ENCODE assay signal across 9 mouse cellular contexts in the genomic region with DNA sequence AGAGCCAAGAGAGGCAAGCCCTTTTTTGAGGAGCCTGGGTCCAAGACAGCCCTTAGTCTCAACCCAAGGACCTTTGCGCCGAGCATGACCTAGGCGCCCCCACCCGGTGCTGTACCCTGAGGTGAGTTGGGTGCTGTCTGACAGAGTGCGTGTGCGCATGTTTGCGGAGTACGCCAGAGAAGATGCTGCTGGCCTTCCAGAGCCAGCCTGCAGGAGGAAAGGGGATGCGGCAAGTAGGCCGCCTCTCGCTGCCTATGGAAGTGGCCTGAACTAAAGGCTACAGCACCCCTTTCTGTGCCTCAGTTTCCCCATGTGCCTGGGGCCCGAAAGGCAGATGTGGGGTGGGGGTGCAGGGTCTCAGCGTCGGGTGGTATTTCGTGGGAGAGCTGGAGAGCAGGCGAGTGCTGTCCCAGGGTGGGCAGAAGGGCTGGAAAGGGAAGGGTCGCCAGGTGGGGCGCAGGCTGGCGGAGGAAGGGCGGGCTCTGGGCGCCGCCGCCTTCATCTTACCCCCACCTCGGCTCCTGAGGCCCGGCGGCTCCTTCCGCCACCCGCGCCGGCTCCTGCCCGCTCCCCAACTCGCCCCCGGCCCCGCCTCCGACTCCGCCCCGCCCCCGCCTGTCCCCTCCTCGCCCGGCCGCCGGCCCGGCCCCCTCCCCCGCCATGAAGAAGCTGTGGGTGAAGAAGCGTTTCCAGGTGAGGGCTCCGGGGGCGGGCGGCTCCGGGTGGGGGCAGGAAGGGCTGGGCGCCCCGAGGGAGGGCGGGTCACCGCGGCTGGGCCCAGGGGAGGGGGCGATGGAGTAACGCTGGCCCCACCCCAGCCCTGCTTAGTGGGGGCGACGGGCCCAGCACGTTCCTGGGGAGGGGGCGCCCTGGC. TPM values are rescaled to one million over a fixed set of nuclear protein-coding genes. Genes with fewer than 3 reads are reported as not detected.
A peak's percentile ranks its signal among the peaks of the same experiment; 100 is the strongest.
DNase-seq lines count a peak whose midpoint lies in the region; ATAC-seq and TF ChIP-seq lines count a peak whose summit lies in the region.
"Had no signal": no experiment of that assay in that cellular context is flagged by ENCODE, and none has a peak within 500 bp of the region (broad histone marks: within the 10 kb centered on the region; RNA-seq: fewer than 3 reads in every experiment).

No protein-coding gene starts in this region.

- peaks cover 66% of the 10 kb centered on the region for H3K4me1 ChIP-seq in hindbrain, embryonic 10.5 days (replicated peaks)
- no peaks in the 10 kb centered on the region; the same call in 1 of the 2 replicates for H3K4me1 ChIP-seq in liver, embryonic 11.5 days (replicated peaks; ENCODE audit: control insufficient read depth, insufficient read depth, low read length)

- peak overlapping the region; percentile 78 for H3K4me2 ChIP-seq in liver, embryonic 11.5 days

- CTCF ChIA-PET in Patski (lab: Charles Lee) = interaction anchor here (1.0 to 2.1 kb wide), 2 partner anchors 10 to 20 kb away, joined by 3 to 9 read pairs; no protein-coding TSS in a partner anchor

- H3K4me3 ChIP-seq in hindbrain, embryonic 10.5 days = peak overlapping the region; percentile 64
- H3K4me3 ChIP-seq in liver, embryonic 11.5 days (ENCODE audit: low read depth, low read length) = peak overlapping the region; percentile 59

- 2% methylated on average over 58 of the region's 60 CpGs for WGBS in hindbrain, embryonic 10.5 days
- 6% methylated on average over 41 of the region's 60 CpGs for WGBS in liver, embryonic 11.5 days

- H3K9ac ChIP-seq in liver, embryonic 11.5 days (ENCODE audit: low read depth, low read length) = 0 out of 2 replicates have a peak overlapping the region, but pooled peaks have one; percentile 42

- POLR2A ChIA-PET in Patski (lab: Charles Lee) = interaction anchor here (0.6 to 1.0 kb wide), 4 partner anchors 9 to 55 kb away, joined by 3 to 5 read pairs (median 4); no protein-coding TSS in a partner anchor

- peak overlapping the region; percentile 90 for H3K27ac ChIP-seq in hindbrain, embryonic 10.5 days
- no peak overlapping the region for H3K27ac ChIP-seq in liver, embryonic 11.5 days (ENCODE audit: low read depth, low read length)

- intact Hi-C loops in left cerebral cortex, postnatal 14 days (cut with DNase I) = no loop called here

- no peaks in the 10 kb centered on the region for H3K36me3 ChIP-seq in hindbrain, embryonic 10.5 days
- H3K36me3 ChIP-seq in liver, embryonic 11.5 days (ENCODE audit: control insufficient read depth, insufficient read depth, low read length) = no peaks in the 10 kb centered on the region

- in situ Hi-C loops in Patski (cut with MboI; ENCODE audit: low pct_unique_long_range_greater_than_20kb) = no loop called here

- DNase-seq in left cerebral cortex, adult 18-20 months (ENCODE audit: low spot score in 2 of 2) = peak; percentile 45 to 63
- no peak for DNase-seq in left cerebral cortex, postnatal 14 days (ENCODE audit: low spot score in 2 of 2)
- DNase-seq in Patski (ENCODE audit: low read depth, low spot score) = no peak
- DNase-seq in embryo, embryonic 10.5 days (ENCODE audit: low spot score) = peak; percentile 64
- peak; percentile 67 for DNase-seq in hindbrain, embryonic 10.5 days (ENCODE audit: low spot score)
- peak; percentile 48 for DNase-seq in liver, embryonic 11.5 days (ENCODE audit: low spot score)
- DNase-seq in right cerebral cortex, postnatal 14 days = peak; percentile 59

- H3K27me3 ChIP-seq in Patski = peaks cover 9% of the 10 kb centered on the region
- H3K27me3 ChIP-seq in hindbrain, embryonic 10.5 days (ENCODE audit: insufficient read depth, poor library complexity, severe bottlenecking) = peaks cover 87% of the 10 kb centered on the region
- peaks cover 69% of the 10 kb centered on the region for H3K27me3 ChIP-seq in liver, embryonic 11.5 days (replicated peaks; ENCODE audit: control insufficient read depth, insufficient read depth, low read length)

- TF ChIP-seq CTCF in Patski (IDR thresholded peaks at IDR 0.05) = no peak

- ATAC-seq in Patski = peak; percentile 33
- peak; percentile 35 for ATAC-seq in liver, embryonic 11.5 days (replicated peaks; ENCODE audit: low FRiP score)
- ATAC-seq in erythroid progenitor cell, adult 5-6 weeks (replicated peaks; ENCODE audit: low FRiP score, poor library complexity, severe bottlenecking) = no peak

- no peaks in the 10 kb centered on the region for H3K9me3 ChIP-seq in hindbrain, embryonic 10.5 days
- H3K9me3 ChIP-seq in liver, embryonic 11.5 days (ENCODE audit: control insufficient read depth, low read length) = no peaks in the 10 kb centered on the region

RNA-seq across cellular contexts. Expression of a gene that starts 6.6 kb away (rescaled TPM):
- 100 to 1,000 TPM; 181 to 191 TPM for total RNA-seq in left cerebral cortex, adult 18-20 months (2021)
- 100 to 1,000 TPM; 199 to 210 TPM for total RNA-seq in left cerebral cortex, postnatal 14 days (2021)
- polyA plus RNA-seq in Patski (2021) = 73.0 TPM
- 19.0 and 20.2 TPM in 2 replicates for polyA plus RNA-seq in hindbrain, embryonic 10.5 days (2016; fragmentation: Nextera tagmentation; extraction: Ambion mirVana)
- polyA plus RNA-seq in liver, embryonic 11.5 days (2014; fragmentation: Nextera tagmentation; extraction: Ambion mirVana) = 24.8 and 32.3 TPM in 2 replicates
- not detected in 2 replicates for total RNA-seq in erythroid progenitor cell, adult 5-6 weeks (2015; ENCODE audit: low replicate concordance)
- 0.13 TPM in 1 of 2 replicates, not detected in the other for total RNA-seq in erythroid progenitor cell, adult 5-6 weeks (2017; ENCODE audit: low replicate concordance)
- total RNA-seq: neutrophil, adult 5-6 weeks had no signal

RNA-seq across cellular contexts. Expression of a gene that starts 21.6 kb away (rescaled TPM):
- under 1 TPM; 0.88 to 0.91 TPM for total RNA-seq in left cerebral cortex, adult 18-20 months (2021)
- total RNA-seq in left cerebral cortex, postnatal 14 days (2021) = 1 to 10 TPM; 1.5 to 2.6 TPM
- 0.23 TPM for polyA plus RNA-seq in Patski (2021)
- 3.8 and 4.5 TPM in 2 replicates for polyA plus RNA-seq in hindbrain, embryonic 10.5 days (2016; fragmentation: Nextera tagmentation; extraction: Ambion mirVana)
- polyA plus RNA-seq in liver, embryonic 11.5 days (2014; fragmentation: Nextera tagmentation; extraction: Ambion mirVana) = 13.3 and 14.5 TPM in 2 replicates
- total RNA-seq in erythroid progenitor cell, adult 5-6 weeks (2015; ENCODE audit: low replicate concordance) = not detected in 2 replicates
- not detected in 2 replicates for total RNA-seq in erythroid progenitor cell, adult 5-6 weeks (2017; ENCODE audit: low replicate concordance)
- total RNA-seq: neutrophil, adult 5-6 weeks had no signal

RNA-seq across cellular contexts. Expression of a gene that starts 54.0 kb away (rescaled TPM):
- total RNA-seq in left cerebral cortex, adult 18-20 months (2021) = 10 to 100 TPM; 67.1 to 70.4 TPM
- total RNA-seq in left cerebral cortex, postnatal 14 days (2021) = 10 to 100 TPM; 54.2 to 61.2 TPM
- polyA plus RNA-seq in Patski (2021) = 76.8 TPM
- 62.3 and 91.2 TPM in 2 replicates for polyA plus RNA-seq in hindbrain, embryonic 10.5 days (2016; fragmentation: Nextera tagmentation; extraction: Ambion mirVana)
- polyA plus RNA-seq in liver, embryonic 11.5 days (2014; fragmentation: Nextera tagmentation; extraction: Ambion mirVana) = 64.0 and 69.1 TPM in 2 replicates
- total RNA-seq in erythroid progenitor cell, adult 5-6 weeks (2015; ENCODE audit: low replicate concordance) = 17.6 and 23.1 TPM in 2 replicates
- 3.6 and 10.8 TPM in 2 replicates for total RNA-seq in erythroid progenitor cell, adult 5-6 weeks (2017; ENCODE audit: low replicate concordance)

Comparison
In these comparisons a context has a peak if more than half of its experiments do, and no peak if none do; other contexts are left out.
1. DNase-seq: peak in left cerebral cortex, adult 18-20 months (2 of 2), embryo, embryonic 10.5 days (single experiment), hindbrain, embryonic 10.5 days (single experiment), liver, embryonic 11.5 days (single experiment) and right cerebral cortex, postnatal 14 days (single experiment); none in left cerebral cortex, postnatal 14 days (0 of 2) and Patski (single experiment).
2. RNA of a gene that starts 6.6 kb away (total RNA-seq): 199 to 210 TPM in left cerebral cortex, postnatal 14 days and 181 to 191 TPM in left cerebral cortex, adult 18-20 months; 0.13 TPM in erythroid progenitor cell, adult 5-6 weeks; every median in the first group is over 100 times any median in the second.